Mouse (Mus musculus) heart, embryonic 14.5 days (tissue): Measurements from ENCODE around the gene Mcm3. TPM values are rescaled to one million over a fixed set of nuclear protein-coding genes. Genes with fewer than 3 reads are reported as not detected.
"Not testable (repeated sequence)": the region's sequence is repeated elsewhere in the genome, so short reads cannot be mapped to it uniquely, and the experiment has no call there.

ENCODE experiments used
- ATAC-seq: fragments of 200-750 bp; cut with Nextera tagmentation; 2 replicates; pipeline ENCODE4 v1.8.0; 2017; ENCODE audit warnings: low read depth, moderate TSS enrichment; ENCODE audit not compliant: insufficient number of reproducible peaks, insufficient read depth, low FRiP score
- H3K27ac ChIP-seq, 2 experiments: fragments of 200-500 bp in 1 of 2; fragments of 300-500 bp in 1 of 2; sonication (generic) in 1 of 2; replicated peaks in 1 of 2; 2 replicates each; pipeline ENCODE4 v1.5.1; 2012 to 2014; ENCODE audit warnings: low read depth in 2 of 2, low read length in 2 of 2, control low read depth in 1 of 2, mild to moderate bottlenecking in 1 of 2, mixed read lengths in 1 of 2; ENCODE audit not compliant: control insufficient read depth in 1 of 2, insufficient read depth in 1 of 2
- H3K27me3 ChIP-seq: fragments of 300-500 bp; sonication (generic); 2 replicates; pipeline ENCODE4 v1.6.1; 2014; ENCODE audit warnings: mild to moderate bottlenecking, low read length, control low read depth; ENCODE audit not compliant: control insufficient read depth, insufficient read depth
- H3K36me3 ChIP-seq: fragments of 300-500 bp; sonication (generic); 2 replicates; pipeline ENCODE4 v1.6.1; 2014; ENCODE audit warnings: mild to moderate bottlenecking, control low read depth, low read length, mixed read lengths; ENCODE audit not compliant: control insufficient read depth, insufficient read depth
- H3K4me1 ChIP-seq, 2 experiments: fragments of 200-500 bp in 1 of 2; fragments of 300-500 bp in 1 of 2; sonication (generic) in 1 of 2; 2 replicates each; pipeline ENCODE4 v1.6.1; 2012 to 2014; ENCODE audit warnings: low read length in 2 of 2, control low read depth in 1 of 2, mixed read lengths in 1 of 2; ENCODE audit not compliant: control insufficient read depth in 2 of 2, insufficient read depth in 2 of 2
- H3K4me2 ChIP-seq: fragments of 300-500 bp; sonication (generic); 2 replicates; pipeline ENCODE4 v1.6.1; 2014; ENCODE audit warnings: mild to moderate bottlenecking, low read length
- H3K4me3 ChIP-seq, 2 experiments: fragments of 200-500 bp in 1 of 2; fragments of 300-500 bp in 1 of 2; sonication (generic) in 1 of 2; 2 replicates each; pipeline ENCODE4 v1.5.1; 2012 to 2014; ENCODE audit warnings: low read length in 2 of 2, mild to moderate bottlenecking in 2 of 2, control low read depth in 1 of 2, low read depth in 1 of 2, moderate library complexity in 1 of 2; ENCODE audit not compliant: control insufficient read depth in 1 of 2, insufficient read depth in 1 of 2
- H3K9ac ChIP-seq: fragments of 300-500 bp; sonication (generic); 2 replicates; pipeline ENCODE4 v1.6.1; 2014; ENCODE audit warnings: mild to moderate bottlenecking, low read length
- H3K9me3 ChIP-seq: fragments of 300-500 bp; sonication (generic); 2 replicates; pipeline ENCODE4 v1.6.1; 2016; ENCODE audit warnings: low read length, control low read depth; ENCODE audit not compliant: control insufficient read depth
- WGBS: fragments of 180-500 bp; shearing (Covaris S2); extraction: QIAGEN DNeasy Blood & Tissue Kit; methylation state at CpG from one replicate; pipeline ENCODE4 v1.1.7; 2014; 5-methylcytosine and 5-hydroxymethylcytosine counted together
- polyA plus RNA-seq: library from polyadenylated mRNA; unstranded; fragments of >200 nt; fragmentation: Nextera tagmentation; extraction: Ambion mirVana; gene quantifications from 2 replicates; pipeline ENCODE4 v1.2.1, GENCODE M21; 2014

Gene Mcm3
- polyA plus RNA-seq, 1 experiment from 2014 or later: 85.2 TPM

- no peak for ATAC-seq
- no peak overlapping the region for H3K4me2 ChIP-seq
- no peaks in the 10 kb centered on the region for H3K9me3 ChIP-seq
- no peak overlapping the region for H3K9ac ChIP-seq
- H3K4me3 ChIP-seq: no peak overlapping the region
- no peaks in the 10 kb centered on the region for H3K27me3 ChIP-seq
- H3K36me3 ChIP-seq: peaks cover 79% of the 10 kb centered on the region
- H3K27ac ChIP-seq: no peak overlapping the region
- WGBS: 83% methylated on average over 8 of the region's 8 CpGs
- H3K4me1 ChIP-seq: no peaks in the 10 kb centered on the region
Observed at GRCm38 (mm10) chr1:20801682-20802390, 18.3 kb downstream of the Mcm3 start.

GRCm38 (mm10) chr1:20801275-20801674 lies 18.8 kb downstream of the Mcm3 start:
- Histone ChIP-seq H3K9me3 (no peaks in the 10 kb centered on the region), H3K4me3 (no peak overlapping the region), H3K4me2 (no peak overlapping the region), H3K27me3 (no peaks in the 10 kb centered on the region), H3K9ac (no peak overlapping the region), H3K36me3 (peaks cover 73% of the 10 kb centered on the region), H3K27ac (no peak overlapping the region), H3K4me1 (no peaks in the 10 kb centered on the region)
- ATAC-seq: no peak
- WGBS: 85% methylated on average over 2 of the region's 2 CpGs

GRCm38 (mm10) chr1:20795178-20795577 lies 24.9 kb downstream of the Mcm3 start:
- H3K4me1 ChIP-seq: no peaks in the 10 kb centered on the region
- 90% methylated on average over 5 of the region's 5 CpGs for WGBS
- no peak overlapping the region for H3K9ac ChIP-seq
- no peak overlapping the region for H3K4me3 ChIP-seq
- no peaks in the 10 kb centered on the region for H3K27me3 ChIP-seq
- no peak for ATAC-seq
- H3K36me3 ChIP-seq: peaks cover 17% of the 10 kb centered on the region
- H3K9me3 ChIP-seq: no peaks in the 10 kb centered on the region
- H3K27ac ChIP-seq: no peak overlapping the region
- H3K4me2 ChIP-seq: no peak overlapping the region

GRCm38 (mm10) chr1:20794760-20795159 lies 25.4 kb downstream of the Mcm3 start:
- Histone ChIP-seq H3K4me2 (no peak overlapping the region), H3K9me3 (no peaks in the 10 kb centered on the region), H3K9ac (no peak overlapping the region), H3K27ac (no peak overlapping the region), H3K4me1 (no peaks in the 10 kb centered on the region), H3K27me3 (no peaks in the 10 kb centered on the region), H3K36me3 (peaks cover 13% of the 10 kb centered on the region), H3K4me3 (no peak overlapping the region)
- no peak for ATAC-seq
- 89% methylated on average over 4 of the region's 4 CpGs for WGBS

- Histone ChIP-seq H3K36me3 (no peaks in the 10 kb centered on the region), H3K4me2 (no peak overlapping the region), H3K4me1 (no peaks in the 10 kb centered on the region), H3K9ac (no peak overlapping the region), H3K9me3 (no peaks in the 10 kb centered on the region), H3K27ac (no peak overlapping the region), H3K4me3 (no peak overlapping the region), H3K27me3 (no peaks in the 10 kb centered on the region)
- WGBS: 57% methylated on average over 7 of the region's 7 CpGs
- ATAC-seq: no peak
Observed at GRCm38 (mm10) chr1:20791414-20791813, 28.7 kb downstream of the Mcm3 start.

- 88% methylated on average over 1 of the region's 1 CpGs for WGBS
- H3K4me3 ChIP-seq, H3K4me2 ChIP-seq, H3K4me1 ChIP-seq, H3K36me3 ChIP-seq, H3K9me3 ChIP-seq, ATAC-seq, H3K27me3 ChIP-seq, H3K27ac ChIP-seq, H3K9ac ChIP-seq: not testable (repeated sequence)
Observed at GRCm38 (mm10) chr1:20790517-20790916, 29.6 kb downstream of the Mcm3 start, which contains the start of gene Il17f. Il17f (minus strand) TSS chr1:20790617.

GRCm38 (mm10) chr1:20788419-20788818 lies 31.7 kb downstream of the Mcm3 start:
- Histone ChIP-seq H3K27ac (no peak overlapping the region), H3K9me3 (no peaks in the 10 kb centered on the region), H3K36me3 (no peaks in the 10 kb centered on the region), H3K9ac (no peak overlapping the region), H3K4me1 (no peaks in the 10 kb centered on the region), H3K4me3 (no peak overlapping the region), H3K27me3 (no peaks in the 10 kb centered on the region), H3K4me2 (no peak overlapping the region)
- WGBS: 49% methylated on average over 10 of the region's 10 CpGs
- no peak for ATAC-seq

- Histone ChIP-seq H3K4me2 (no peak overlapping the region), H3K4me3 (no peak overlapping the region), H3K36me3 (no peaks in the 10 kb centered on the region), H3K27me3 (no peaks in the 10 kb centered on the region), H3K9ac (no peak overlapping the region), H3K4me1 (no peaks in the 10 kb centered on the region), H3K9me3 (no peaks in the 10 kb centered on the region), H3K27ac (no peak overlapping the region)
- ATAC-seq: no peak
- WGBS: 32% methylated on average over 8 of the region's 8 CpGs
Observed at GRCm38 (mm10) chr1:20787046-20787445, 33.1 kb downstream of the Mcm3 start.
